Mouse (Mus musculus) embryonic fibroblast, embryonic 13.5 days (primary cell): ENCODE data around the gene 2610028H24Rik.

Experiments
- CTCF ChIP-seq: IDR thresholded peaks from 2 replicates; pipeline ENCODE4 v1.5.1; 2011; ENCODE audit warnings: mild to moderate bottlenecking, control low read depth, low read length, moderate library complexity, borderline replicate concordance; ENCODE audit not compliant: insufficient read depth
- POLR2A ChIP-seq: IDR thresholded peaks from 2 replicates; pipeline ENCODE4 v1.6.1; 2011; ENCODE audit warnings: low read depth, mild to moderate bottlenecking, control low read depth, low read length, moderate library complexity

GRCm38 (mm10) chr10:76445996-76446681, 2.7 kb upstream of the 2610028H24Rik start:
- TF ChIP-seq POLR2A (no peak), CTCF (no peak)
